Comparison of ENCODE assay signal across 8 mouse cellular contexts in the genomic region with DNA sequence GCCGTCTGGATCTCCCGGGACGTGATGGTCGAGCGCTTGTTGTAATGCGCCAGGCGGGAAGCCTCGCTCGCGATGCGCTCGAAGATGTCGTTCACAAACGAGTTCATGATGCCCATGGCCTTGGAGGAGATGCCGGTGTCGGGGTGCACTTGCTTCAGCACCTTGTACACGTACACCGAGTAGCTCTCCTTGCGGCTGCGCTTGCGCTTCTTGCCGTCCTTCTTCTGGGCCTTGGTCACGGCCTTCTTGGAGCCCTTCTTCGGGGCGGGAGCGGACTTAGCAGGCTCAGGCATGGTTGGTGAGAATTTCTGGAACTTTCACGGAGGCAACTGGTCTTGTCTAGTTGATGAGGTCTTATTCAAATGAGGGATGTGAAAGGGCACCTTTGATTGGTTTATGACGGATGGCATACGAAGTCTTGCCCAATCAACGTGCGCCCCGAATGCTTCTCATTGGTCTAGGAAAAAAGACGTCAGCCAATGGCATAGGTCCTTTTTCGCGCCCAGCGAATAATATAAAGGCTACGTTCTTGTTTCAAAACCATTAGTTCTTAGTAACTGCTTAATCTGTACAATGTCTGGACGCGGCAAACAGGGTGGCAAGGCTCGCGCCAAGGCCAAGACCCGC. TPM values are rescaled to one million over a fixed set of nuclear protein-coding genes. Genes with fewer than 3 reads are reported as not detected.
DNase-seq lines count a peak whose midpoint lies in the region; ATAC-seq and TF ChIP-seq lines count a peak whose summit lies in the region.
"Not testable (repeated sequence)": the region's sequence is repeated elsewhere in the genome, so short reads cannot be mapped to it uniquely, and the experiment has no call there.

A gene (minus strand): TSS at position 299 of the 627 bp plus-strand sequence.
A gene (plus strand): TSS at position 484 of the 627 bp plus-strand sequence.

- not testable (repeated sequence) for H3K27me3 ChIP-seq in forebrain, embryonic 15.5 days; liver, postnatal 0 days (ENCODE audit: insufficient read depth, low read length); neural tube, embryonic 13.5 days

- peak within 1 kb of the TSS; percentile 47 to 56 for H3K4me3 ChIP-seq in ES-E14 (ENCODE audit: insufficient read depth in 1 of 2, low read depth in 1 of 2, low read length in 2 of 2, poor library complexity in 1 of 2, severe bottlenecking in 1 of 2)
- peak within 1 kb of the TSS; percentile 50 for H3K4me3 ChIP-seq in forebrain, embryonic 15.5 days
- H3K4me3 ChIP-seq in liver, postnatal 0 days (ENCODE audit: low read depth, low read length) = peak within 1 kb of the TSS; percentile 53
- H3K4me3 ChIP-seq in neural tube, embryonic 13.5 days = peak within 1 kb of the TSS; percentile 45

- H3K9me3 ChIP-seq in ES-E14 (ENCODE audit: control insufficient read depth, insufficient read depth, low read depth, low read length); forebrain, embryonic 15.5 days; liver, postnatal 0 days (ENCODE audit: low read length); neural tube, embryonic 13.5 days: not testable (repeated sequence)

- under 1% methylated on average over 40 of the region's 42 CpGs for WGBS in forebrain, embryonic 15.5 days
- 0% methylated on average over 22 of the region's 42 CpGs for WGBS in liver, postnatal 0 days (ENCODE audit: insufficient replicate concordance)
- WGBS in neural tube, embryonic 13.5 days = under 1% methylated on average over 42 of the region's 42 CpGs

- peak; percentile 93 for ATAC-seq in forebrain, embryonic 15.5 days (replicated peaks)
- ATAC-seq in liver, postnatal 0 days = peak; percentile 80
- peak; percentile 88 for ATAC-seq in neural tube, embryonic 13.5 days (ENCODE audit: low read depth)

- in situ Hi-C loops in ES-E14 (cut with MboI; ENCODE audit: low sequenced_read_pairs in 2 of 2, unreplicated experiment in 2 of 2) = loop anchor here (25.0 kb wide), 2 partner anchors 1537 to 1837 kb away; a partner anchor contains a TSS

- DNase-seq in ES-E14 (ENCODE audit: low read depth, low spot score) = peak; percentile 97
- DNase-seq in cerebellum, adult 18-20 months = peak; percentile 61 to 64
- peak; percentile 86 for DNase-seq in heart, postnatal 25 days (ENCODE audit: low spot score)
- DNase-seq in layer of hippocampus, adult 11-12 months (ENCODE audit: low spot score) = peak; percentile 93
- DNase-seq in liver, postnatal 0 days = peak; percentile 89
- peak; percentile 99 for DNase-seq in telencephalon, adult 2 months (ENCODE audit: low read depth, low spot score)

- not testable (repeated sequence) for H3K4me1 ChIP-seq in ES-E14 (ENCODE audit: control insufficient read depth in 2 of 2, insufficient read depth in 2 of 2, low read length in 2 of 2, poor library complexity in 1 of 2)
- H3K4me1 ChIP-seq in forebrain, embryonic 15.5 days = peaks cover 38% of the 10 kb centered on the region
- H3K4me1 ChIP-seq in liver, postnatal 0 days (ENCODE audit: insufficient read depth) = peaks cover 10% of the 10 kb centered on the region
- peaks cover 42% of the 10 kb centered on the region for H3K4me1 ChIP-seq in neural tube, embryonic 13.5 days (replicated peaks)

- TF ChIP-seq CTCF in liver, postnatal 0 days (IDR thresholded peaks at IDR 0.05; ENCODE audit: low read depth) = not testable (repeated sequence)

- H3K9ac ChIP-seq in ES-E14 (ENCODE audit: insufficient read depth, low read depth, low read length, poor library complexity, severe bottlenecking) = peak within 1 kb of the TSS; percentile 85
- H3K9ac ChIP-seq in forebrain, embryonic 15.5 days (replicated peaks) = peak within 1 kb of the TSS; percentile 69
- H3K9ac ChIP-seq in liver, postnatal 0 days (replicated peaks) = peak within 1 kb of the TSS; percentile 82
- H3K9ac ChIP-seq in neural tube, embryonic 13.5 days = peak within 1 kb of the TSS; percentile 80

- H3K27ac ChIP-seq in ES-E14 (ENCODE audit: insufficient read depth, low read depth, low read length, poor library complexity, severe bottlenecking) = peak within 1 kb of the TSS; percentile 77
- peak within 1 kb of the TSS; percentile 97 for H3K27ac ChIP-seq in forebrain, embryonic 15.5 days (replicated peaks)
- peak within 1 kb of the TSS; percentile 98 for H3K27ac ChIP-seq in liver, postnatal 0 days (ENCODE audit: low read depth)
- peak within 1 kb of the TSS; percentile 84 for H3K27ac ChIP-seq in neural tube, embryonic 13.5 days (replicated peaks)

- not testable (repeated sequence) for H3K36me3 ChIP-seq in ES-E14 (ENCODE audit: control insufficient read depth, insufficient read depth, low read length, poor library complexity, severe bottlenecking); forebrain, embryonic 15.5 days; liver, postnatal 0 days (replicated peaks; ENCODE audit: insufficient read depth, low read length); neural tube, embryonic 13.5 days

- TF ChIP-seq EP300 in liver, postnatal 0 days (IDR thresholded peaks at IDR 0.05; ENCODE audit: low read depth) = peak; percentile 90

- H3K4me2 ChIP-seq in forebrain, embryonic 15.5 days (replicated peaks) = peak within 1 kb of the TSS; percentile 72
- peak within 1 kb of the TSS; percentile 69 for H3K4me2 ChIP-seq in liver, postnatal 0 days (ENCODE audit: low read depth, low read length)
- H3K4me2 ChIP-seq in neural tube, embryonic 13.5 days = peak within 1 kb of the TSS; percentile 81

- intact Hi-C loops in heart, postnatal 25 days (cut with DNase I) = not testable (repeated sequence)

TF ChIP-seq in ES-E14, 5 proteins besides CTCF, POLR2A, EP300 and RAD21:
- TF ChIP-seq CHD2 (IDR thresholded peaks at IDR 0.05; ENCODE audit: low read depth, low read length) = peak; percentile 98

RNA-seq across cellular contexts. Expression of the first gene that starts in this region (rescaled TPM):
- 677 and 970 TPM in 2 replicates for total RNA-seq in ES-E14 (2012; rRNA removed)
- 1.6 and 2.9 TPM in 2 replicates for polyA plus RNA-seq in forebrain, embryonic 15.5 days (2015; fragmentation: Nextera tagmentation; extraction: Ambion mirVana)
- total RNA-seq in heart, postnatal 25 days (2021) = 10 to 100 TPM; 16.8 to 17.6 TPM
- 2.9 and 5.8 TPM in 2 replicates for polyA plus RNA-seq in liver, postnatal 0 days (2015; fragmentation: Nextera tagmentation; extraction: Ambion mirVana)
- 0.81 and 1.6 TPM in 2 replicates for polyA plus RNA-seq in neural tube, embryonic 13.5 days (2015; fragmentation: Nextera tagmentation; extraction: Ambion mirVana)

RNA-seq across cellular contexts. Expression of the second gene that starts in this region (rescaled TPM):
- total RNA-seq in ES-E14 (2012; rRNA removed) = 1,000 and 1,148 TPM in 2 replicates
- 1.5 and 2.0 TPM in 2 replicates for polyA plus RNA-seq in forebrain, embryonic 15.5 days (2015; fragmentation: Nextera tagmentation; extraction: Ambion mirVana)
- total RNA-seq in heart, postnatal 25 days (2021) = 1 to 10 TPM; 2.4 to 4.8 TPM
- polyA plus RNA-seq in liver, postnatal 0 days (2015; fragmentation: Nextera tagmentation; extraction: Ambion mirVana) = 2.0 and 2.6 TPM in 2 replicates
- 1.2 and 1.3 TPM in 2 replicates for polyA plus RNA-seq in neural tube, embryonic 13.5 days (2015; fragmentation: Nextera tagmentation; extraction: Ambion mirVana)

Comparison
In these comparisons a context has a peak if more than half of its experiments do, and no peak if none do; other contexts are left out.
1. Peak in every context shown above with its lines: DNase-seq, ATAC-seq, H3K4me3 ChIP-seq and H3K27ac ChIP-seq.
2. RNA of the first gene that starts in this region (total RNA-seq): 677 to 970 TPM in ES-E14; 16.8 to 17.6 TPM in heart, postnatal 25 days; every median in the first group is over 10 times any median in the second.
3. RNA of the second gene that starts in this region (total RNA-seq): 1,000 to 1,148 TPM in ES-E14; 2.4 to 4.8 TPM in heart, postnatal 25 days; every median in the first group is over 100 times any median in the second.